Mouse (Mus musculus) spleen, postnatal 4 days (tissue): ENCODE results near the gene Ostf1.

Source experiments
- DNase-seq, 2 experiments: peaks; one replicate each; pipeline ENCODE4 v3.0.0; 2022; ENCODE audit warnings: low spot score in 2 of 2

Gene Ostf1

DNA sequence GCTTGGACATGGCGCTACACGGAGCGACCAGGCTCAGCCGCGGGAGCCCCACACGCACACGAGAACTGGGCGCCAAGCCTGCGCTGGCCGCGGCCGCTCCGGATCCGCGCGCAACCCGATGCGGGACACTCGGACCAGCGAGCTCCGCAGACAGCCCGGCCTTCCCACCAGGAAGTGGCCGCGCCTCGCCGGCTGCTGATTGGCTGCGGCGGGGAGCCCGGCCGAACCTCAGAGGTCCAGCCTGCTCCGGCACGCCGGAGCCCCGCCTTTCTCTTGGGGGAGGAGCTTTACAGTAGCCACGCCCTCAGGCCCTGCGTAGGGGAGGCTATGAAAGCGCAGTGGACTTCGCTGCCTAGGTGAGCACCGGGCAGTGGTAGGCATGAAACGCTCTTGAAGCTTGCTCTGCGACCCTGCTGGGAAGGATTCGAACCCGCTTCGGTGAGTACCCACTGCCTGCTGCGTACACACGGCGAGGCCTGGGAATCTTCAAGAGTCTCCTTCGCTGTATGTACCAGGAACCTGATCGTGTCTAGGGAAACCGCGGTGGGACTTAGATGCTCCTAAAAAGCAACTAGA is at the start of gene Ostf1, which contains the start of gene Nmrk1:
Ostf1 (minus strand) TSS at position 180 of the 576 bp plus-strand sequence.
Nmrk1 (plus strand) TSS at position 307 of the 576 bp plus-strand sequence.
- DNase-seq, result peak; percentile 99

DNA sequence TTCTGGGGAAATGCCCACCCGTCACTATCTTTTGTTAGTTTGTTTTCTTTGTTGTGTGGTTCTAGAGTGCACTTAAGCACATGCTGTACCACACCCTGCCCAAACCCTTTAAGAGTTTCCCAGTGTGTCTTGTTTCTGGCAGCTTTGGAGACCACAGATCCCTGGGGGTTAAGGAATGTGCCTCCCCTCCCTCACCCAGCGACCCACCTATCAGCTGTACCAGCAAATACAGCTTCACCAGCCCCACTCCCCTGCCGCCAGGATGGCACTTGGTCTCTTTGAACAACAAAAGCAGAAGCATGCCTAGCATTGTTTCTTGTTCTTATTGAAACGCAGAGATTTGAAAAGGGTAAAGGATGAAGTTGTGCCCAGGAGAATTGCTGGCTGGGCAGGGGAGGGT is 41.5 kb upstream of the Ostf1 start:
- no peak for DNase-seq

DNA sequence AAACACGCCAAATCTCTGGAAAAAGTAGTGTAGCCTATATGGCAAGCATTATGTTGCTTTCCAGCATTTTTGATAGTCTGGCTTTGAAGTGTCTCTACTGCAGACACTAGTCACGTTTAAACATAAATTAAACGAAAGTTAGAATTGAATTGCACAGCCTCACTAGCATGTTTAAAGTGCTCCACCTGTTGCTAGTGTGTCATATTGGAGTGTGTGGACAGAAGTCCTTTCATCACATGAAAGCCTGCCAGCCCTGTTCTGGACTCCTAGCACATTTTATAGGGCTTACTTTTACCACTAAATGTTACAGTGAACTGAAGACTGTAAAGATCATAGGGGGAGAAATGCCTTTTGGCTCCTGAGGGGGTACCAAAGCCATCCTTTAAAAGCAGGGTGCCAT is 40.9 kb upstream of the Ostf1 start:
- DNase-seq, result no peak

DNA sequence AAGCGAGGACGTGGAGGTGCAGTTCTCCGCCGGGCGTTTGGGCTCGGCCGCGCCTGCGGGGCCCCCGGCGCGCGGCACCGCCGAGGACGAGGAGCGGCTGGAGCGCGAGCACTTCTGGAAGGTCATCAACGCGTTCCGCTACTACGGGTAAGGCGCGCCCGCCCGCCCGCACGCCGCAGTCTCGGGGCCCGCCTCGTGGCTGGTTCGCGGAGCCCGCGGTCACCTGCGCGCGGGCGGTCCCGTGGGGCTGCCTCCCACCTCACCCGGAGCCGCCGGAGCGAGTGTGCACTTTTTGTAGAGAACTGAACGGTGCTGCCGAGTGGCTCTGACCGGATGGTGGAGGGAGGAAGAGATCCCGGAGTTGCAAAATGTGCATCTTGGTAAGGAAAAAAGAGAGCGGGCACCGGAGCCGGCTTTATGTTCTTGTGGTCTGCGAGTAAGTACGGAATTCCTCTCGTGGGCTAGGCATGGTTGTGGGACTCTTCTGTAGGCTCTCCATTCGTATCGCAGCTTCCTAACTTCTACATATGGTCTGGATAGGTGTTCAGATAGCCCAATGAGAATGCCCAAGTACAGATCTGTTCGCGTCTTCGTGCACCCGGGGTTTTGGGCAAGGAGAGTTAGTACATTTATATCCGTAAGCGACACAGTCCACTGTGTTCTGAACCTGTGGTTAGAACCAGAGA is 39.6 kb upstream of the Ostf1 start:
- DNase-seq, result peak; percentile 57 to 82

DNA sequence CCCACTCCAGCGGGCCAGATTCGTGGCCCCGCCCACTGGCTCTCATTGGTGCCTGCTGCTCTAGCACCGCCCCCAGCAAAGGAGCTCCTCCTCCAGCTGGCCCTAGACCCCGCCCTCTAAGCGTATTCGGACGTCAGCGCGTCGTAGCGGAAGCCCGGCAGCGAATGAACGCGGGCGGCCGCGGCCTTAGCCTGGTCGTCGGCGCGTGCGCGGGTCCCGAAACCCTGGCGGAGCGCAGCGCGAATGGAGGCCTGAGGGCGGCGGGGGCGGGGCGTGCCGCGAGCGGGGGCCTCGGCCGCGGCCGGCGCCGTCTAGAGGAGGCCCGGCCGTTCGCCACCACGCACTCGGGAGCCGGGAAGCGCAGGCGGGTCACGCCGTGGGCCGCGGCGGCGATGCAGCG is 39.0 kb upstream of the Ostf1 start, which contains the start of gene Carnmt1:
Carnmt1 (plus strand) TSS at position 157 of the 400 bp plus-strand sequence.
- peak; percentile 98 to 99 for DNase-seq

DNA sequence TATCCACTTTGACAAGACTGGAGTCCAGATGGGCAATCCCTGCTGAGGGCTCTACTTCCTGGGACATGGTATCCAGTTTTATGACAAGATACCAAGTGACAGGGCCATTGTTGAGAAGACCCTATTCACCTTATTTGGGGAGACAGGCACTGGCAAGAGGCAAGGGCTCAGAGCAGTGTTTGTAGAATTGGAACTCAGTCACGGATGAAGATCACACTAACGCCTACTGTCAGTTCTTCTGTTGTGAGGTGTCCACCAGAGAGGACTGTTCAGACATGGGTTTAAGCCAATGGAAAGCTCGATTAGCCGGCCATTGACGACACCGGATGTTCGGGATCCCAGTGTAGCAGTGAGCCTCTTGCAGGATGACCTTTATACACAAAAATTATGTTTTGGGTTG is 37.9 kb upstream of the Ostf1 start:
- no peak for DNase-seq

DNA sequence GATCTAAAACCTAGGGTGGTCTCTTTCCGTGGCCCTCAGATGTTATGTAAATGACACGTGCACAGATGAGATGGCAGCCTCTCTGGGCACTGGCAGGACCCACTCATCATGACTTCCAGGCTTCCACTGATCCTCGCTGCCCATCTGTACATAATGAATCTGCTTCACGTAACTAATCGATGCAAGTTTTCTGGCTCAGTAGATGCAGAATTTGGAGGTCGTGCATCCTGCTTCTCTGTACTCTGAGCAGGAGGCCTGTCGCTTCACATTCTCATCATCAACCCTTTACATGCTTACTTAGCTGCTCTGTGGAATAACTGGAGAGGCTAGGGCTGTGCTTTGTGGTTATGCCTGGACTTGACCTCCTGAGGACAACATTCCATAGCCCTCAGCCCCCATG is 35.3 kb upstream of the Ostf1 start:
- DNase-seq, result no peak

DNA sequence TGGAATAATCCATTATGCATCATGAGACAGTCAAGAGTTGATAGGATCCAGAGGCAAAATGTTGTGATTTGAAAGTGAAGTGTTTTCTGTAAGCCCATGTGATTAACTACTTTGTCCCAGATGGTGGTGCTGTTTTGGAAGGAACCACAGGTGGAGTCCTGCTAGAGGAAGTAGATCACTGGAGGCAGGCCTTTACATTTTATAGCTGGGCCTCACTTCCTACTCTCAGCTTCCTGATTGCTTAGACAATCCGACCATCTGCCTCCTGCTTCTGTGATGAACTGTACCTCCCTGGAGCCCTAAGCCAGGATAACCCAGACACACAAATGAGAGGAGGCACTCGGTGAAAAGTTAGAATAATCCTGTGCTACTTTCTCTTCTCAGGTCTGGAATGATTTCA is 32.3 kb upstream of the Ostf1 start:
- DNase-seq, result no peak

DNA sequence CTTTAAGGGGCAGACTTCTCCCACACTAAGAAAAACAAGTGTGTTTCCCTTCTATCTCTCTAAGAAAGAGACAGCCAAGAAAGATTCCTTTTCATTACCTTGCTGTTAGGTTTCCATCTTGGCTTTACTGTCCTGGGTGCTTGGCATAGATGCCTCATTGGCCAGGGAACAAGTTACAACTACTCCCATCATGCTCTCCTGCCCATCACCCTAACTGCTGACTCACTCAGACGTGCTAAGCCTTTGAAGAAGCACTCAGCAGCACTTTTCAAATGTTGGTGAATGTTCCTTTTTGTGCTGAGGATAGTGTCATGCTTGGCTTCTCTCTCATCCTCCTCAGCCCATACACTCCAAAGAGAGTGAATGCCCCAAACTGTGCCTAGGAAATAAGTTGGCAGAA is 30.1 kb upstream of the Ostf1 start:
- DNase-seq, result no peak

DNA sequence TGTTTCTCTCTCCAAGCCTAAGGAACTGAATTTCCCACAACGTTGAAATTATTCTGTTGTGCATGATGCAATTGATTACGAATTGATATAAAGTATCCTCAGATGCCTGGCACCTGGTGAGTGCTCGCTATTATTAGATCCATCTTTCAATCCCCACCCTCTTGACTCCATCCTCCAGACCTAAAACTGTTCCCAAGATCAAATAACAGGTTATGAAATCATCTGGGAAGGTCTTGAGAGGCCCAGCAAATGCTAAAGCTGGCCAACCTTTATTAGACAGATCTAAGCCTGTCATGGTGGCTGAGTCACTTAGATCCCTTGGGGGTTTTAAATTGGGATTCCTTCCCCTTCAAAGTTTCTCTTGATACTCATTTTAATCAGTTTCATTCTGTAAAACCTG is 28.8 kb upstream of the Ostf1 start:
- no peak for DNase-seq

DNA sequence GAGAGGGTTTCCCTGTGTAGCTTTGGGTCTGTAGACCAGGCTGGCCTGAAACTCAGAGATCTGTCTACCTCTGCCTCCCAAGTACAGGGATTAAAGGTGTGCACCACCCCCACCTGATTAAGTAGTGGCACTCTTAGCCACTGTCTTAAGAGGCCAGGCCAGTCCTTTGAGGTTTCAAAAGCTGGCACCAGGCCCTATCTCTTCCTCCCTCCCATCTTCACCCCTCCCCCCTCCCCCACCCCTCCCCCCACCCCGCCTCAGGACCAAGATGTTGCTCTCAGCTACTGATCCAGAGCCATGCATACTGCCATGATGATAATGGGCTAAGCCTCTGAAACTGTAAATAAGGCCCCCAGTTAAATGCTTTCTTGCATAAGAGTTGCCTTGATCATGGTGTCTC is 27.7 kb upstream of the Ostf1 start:
- no peak for DNase-seq

DNA sequence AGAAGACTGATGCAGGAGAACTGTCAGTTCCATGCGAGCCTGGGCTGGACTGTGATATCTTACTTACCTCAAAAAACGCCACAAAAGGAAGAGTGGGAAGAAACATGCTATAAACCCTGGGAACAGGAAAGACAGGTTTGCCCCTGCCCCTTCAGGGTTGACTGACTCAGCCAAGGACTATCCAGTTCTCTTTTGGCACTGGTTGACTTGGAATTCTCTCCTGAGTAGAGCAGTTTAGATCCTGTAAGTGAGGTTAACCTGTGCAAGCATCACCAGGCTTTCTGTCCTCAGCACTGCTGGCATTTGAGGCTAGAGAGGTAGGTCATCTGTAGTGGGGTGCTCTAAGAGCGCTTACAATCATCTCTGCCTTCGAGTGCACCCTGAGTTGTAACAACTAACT is 26.9 kb upstream of the Ostf1 start:
- DNase-seq, result no peak

DNA sequence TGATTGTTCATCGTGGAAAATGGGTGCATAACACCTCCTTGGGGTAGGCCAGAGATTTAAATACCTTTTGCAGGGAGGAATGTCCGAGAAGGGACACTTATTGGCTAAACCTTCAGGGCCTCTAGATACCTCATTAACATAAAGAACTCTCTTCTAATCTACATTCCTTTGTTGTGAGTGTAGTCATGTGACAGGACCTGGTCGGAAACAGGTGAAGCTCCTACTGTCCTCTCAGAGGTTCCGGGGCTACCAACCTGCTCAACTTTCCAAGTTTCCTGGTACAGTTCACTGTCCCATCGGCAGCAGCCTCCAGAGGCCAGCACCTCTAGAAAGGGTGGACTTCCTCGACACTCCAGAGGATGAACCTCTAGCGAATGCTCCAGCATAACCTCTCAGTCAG is 24.4 kb upstream of the Ostf1 start:
- no peak for DNase-seq

DNA sequence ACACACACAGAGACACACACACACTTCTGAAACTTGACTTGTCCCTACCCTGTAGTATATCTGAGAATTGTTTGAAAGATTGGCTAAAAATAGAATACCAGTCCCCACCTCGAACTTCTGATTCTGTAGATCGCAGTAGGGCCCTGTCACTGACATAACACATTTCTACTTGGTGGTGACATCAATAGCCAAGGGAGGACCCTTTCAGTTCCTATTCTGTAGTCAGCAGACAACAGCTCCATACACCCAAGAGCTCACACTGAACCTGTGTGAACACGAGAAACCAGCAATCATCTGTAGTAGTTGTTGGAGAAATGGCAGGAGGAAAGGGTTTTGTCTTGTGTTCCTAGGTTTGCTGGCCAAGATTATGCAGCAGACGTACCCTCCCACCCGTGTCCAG is 23.4 kb upstream of the Ostf1 start:
- DNase-seq, result no peak

DNA sequence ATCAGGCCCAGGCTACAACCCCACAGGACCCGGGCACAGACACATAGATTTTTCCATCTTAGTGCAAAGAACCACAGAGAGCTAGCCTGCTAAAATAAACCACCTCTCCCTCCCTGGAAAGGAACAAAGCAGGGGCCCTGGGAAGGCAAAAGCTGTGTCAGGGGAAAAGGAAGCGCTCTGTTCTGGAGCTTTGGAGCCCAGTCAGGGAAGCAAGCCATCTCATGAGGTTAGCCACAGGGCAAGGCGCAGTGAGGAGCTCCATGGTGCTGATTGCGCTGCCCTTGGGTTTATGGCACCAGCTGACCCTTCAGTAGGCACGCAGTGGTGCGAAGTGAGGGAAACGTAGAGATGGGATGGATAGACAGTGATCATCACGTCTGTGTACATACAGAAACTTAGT is 22.7 kb upstream of the Ostf1 start:
- no peak for DNase-seq

DNA sequence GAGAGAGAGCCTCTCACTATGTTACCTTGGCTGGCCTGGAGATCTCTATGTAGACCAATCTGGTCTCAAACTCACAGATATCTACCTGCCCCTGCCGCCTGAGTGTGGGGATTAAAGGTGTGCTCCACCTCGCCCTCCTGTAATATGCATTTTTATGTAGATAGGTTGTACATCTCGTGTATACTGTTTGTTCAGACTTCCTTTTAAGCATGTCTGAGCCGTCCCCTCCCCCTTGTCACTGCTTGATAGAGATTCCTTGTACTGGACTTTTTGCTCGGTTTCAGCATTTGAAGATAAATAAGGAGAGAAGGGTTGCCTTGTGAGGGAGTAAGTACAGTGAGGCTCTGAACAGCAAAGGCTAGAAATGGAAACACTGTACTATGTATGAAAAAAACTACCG is 21.4 kb upstream of the Ostf1 start:
- no peak for DNase-seq

DNA sequence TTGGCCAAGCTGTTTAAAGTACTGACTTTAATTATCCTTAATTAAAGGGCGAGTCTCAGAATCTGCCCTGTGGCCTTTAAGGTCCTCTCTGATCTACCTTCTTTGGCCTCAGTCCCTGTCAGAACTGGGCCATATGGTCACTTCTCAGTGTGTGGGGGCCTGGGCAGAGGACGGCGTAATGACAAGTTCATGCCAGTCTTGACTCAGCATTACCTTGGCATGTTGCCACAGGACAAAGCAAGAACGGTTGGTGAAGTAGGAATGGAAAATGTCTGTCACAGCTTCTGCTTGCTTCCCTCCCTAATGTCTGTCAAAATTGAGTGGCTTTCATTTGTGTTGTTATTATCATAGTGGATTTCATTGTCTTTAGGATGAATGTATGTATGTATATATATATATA is 21.0 kb upstream of the Ostf1 start:
- no peak for DNase-seq

DNA sequence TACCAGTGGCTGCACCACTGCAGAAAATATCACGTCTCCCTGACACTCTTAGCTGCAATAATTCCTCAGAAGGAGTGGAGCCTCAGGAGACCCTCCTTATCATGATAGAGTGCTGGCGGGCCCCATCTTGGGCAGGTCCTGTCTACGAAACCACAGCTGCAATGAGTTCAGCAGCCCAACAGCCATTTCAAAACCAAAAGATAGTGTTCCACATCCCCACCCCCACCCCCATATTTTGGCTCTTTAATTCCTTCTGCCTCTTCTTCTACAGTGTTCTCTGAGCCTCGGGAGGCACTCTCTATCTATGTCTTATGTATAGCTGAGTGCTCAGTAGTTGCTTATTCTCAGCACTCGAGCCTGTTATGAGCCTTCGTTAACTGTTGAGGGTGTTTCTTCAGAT is 18.9 kb upstream of the Ostf1 start:
- no peak for DNase-seq

DNA sequence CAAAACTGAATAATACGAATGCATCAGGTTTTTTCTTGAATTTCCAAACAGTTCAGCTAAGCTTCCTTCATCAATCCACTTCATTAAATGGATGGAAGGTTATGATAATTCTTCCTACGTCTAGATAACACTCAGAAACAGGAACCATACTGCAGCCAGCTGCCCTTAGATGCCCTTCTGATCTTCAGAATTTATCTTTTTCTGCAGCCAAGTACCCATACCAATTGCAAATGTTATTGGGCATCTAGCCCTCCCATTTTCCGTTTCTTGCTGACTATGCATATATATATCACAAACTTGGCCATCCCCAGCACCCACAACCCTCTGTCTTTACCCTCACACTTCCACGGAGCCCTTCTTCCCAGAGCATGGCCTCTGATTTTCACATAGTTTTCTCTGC is 18.3 kb upstream of the Ostf1 start:
- no peak for DNase-seq

DNA sequence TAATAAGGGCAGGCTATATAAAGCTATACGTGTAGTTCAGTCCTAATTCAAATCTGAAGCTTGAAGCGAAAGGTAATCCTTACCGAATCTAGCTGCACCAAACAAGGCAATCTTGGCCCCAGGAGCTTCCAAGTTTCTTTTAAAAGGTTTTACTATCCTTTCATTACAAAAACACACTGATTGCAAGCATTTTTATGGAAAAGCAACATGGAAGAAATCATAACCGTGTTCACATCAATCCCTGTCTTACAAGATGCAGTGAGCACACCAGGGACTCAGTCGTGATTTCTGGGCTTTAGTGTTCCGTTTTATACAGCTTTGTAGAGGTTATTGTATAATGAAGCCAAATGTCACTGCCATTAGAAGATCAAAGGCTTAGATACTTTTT is 16.9 kb upstream of the Ostf1 start:
- DNase-seq, result no peak

DNA sequence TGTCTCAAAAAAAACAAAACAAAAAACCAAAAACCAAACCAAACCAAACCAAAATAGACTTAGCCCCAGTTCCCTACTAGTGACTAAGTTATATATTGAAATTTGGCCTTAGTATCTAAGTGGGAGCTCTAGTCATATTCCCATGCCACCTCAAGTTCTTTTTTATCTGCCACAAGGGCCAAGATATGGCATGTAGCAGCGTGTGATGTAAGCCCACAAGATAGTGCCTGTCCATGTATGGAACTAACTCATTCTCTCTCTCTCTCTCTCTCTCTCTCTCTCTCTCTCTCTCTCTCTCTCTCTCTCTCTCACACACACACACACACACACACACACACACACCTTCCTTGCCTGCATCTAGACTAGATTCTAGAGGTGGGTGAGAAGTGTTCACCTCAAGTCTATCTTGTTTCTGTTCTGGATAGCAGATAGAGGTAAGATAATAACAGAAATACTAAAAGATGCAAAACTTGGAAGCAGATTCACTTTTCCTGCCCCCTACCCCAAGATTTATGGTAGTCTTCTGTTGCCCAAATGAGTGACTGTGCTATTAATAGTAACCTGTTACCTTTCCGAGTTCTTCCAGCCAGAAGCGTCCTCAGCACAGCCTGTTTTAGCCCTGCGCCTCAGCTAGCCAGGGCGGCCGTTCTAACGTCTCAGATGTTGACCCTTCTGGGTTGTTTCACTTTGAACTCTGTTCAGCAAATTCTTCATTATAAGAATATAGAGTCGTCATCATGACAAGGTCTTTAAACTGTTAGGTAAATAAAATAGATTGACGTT is 16.3 kb upstream of the Ostf1 start:
- DNase-seq, result no peak

DNA sequence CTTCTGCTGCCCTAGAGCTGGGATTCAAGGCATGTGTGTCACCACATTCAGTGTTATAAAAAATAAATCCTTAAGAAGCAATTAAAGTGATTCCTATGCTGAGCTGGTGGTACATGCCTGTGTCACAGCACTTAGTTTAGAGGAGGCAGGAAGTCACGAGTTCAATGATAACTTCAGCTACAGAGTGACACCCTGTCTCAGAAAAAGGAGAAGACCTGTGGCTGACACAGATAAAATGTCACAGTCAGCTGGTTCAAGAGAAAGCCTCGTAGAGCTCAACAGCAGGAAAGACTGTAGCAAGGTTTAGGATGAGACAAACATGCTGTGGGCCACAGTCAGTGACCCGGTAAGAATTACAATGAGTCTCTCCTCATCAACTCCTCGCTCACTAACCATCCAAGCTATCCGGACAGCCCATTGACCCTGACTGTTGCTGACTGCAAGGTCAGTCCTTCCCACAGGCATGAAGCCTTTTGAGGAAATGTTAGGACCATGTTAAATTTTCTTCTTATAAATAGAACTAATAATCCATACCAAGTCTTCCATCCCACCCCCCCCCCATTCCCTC is 15.3 kb upstream of the Ostf1 start:
- DNase-seq, result peak in 1 of 2 experiments; percentile 21

DNA sequence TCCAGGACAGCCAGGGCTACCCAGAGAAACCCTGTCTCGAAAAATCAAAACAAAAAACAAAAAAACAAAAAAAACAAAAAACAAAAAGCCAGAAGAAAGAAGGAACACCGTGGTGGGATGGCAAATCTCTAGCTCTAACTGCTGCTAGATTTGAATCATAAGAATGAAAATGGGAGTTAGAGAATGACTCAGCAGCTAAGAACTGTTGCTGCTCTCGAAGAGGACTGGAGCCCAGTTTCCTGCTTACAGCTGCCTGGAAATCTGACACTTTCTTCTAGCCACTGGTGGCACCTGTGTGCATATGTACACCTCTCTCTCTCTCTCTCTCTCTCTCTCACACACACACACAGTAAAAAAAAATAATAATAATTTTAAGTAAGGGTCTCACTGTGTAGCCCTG is 14.8 kb upstream of the Ostf1 start:
- DNase-seq, result no peak
